Mouse (Mus musculus) hindbrain, embryonic 10.5 days (tissue): ENCODE results near the gene Crybg3. TPM values are rescaled to one million over a fixed set of nuclear protein-coding genes. Genes with fewer than 3 reads are reported as not detected.

Experiments used
- DNase-seq: peaks from one replicate; pipeline ENCODE4 v3.0.0-alpha.2; 2017; ENCODE audit warnings: low spot score
- H3K27ac ChIP-seq: fragments of 300-500 bp; sonication (generic); 2 replicates; pipeline ENCODE4 v1.5.1; 2016; ENCODE audit warnings: mild to moderate bottlenecking, moderate library complexity
- H3K27me3 ChIP-seq: fragments of 300-500 bp; sonication (generic); 2 replicates; pipeline ENCODE4 v1.6.1; 2016; ENCODE audit warnings: mild to moderate bottlenecking; ENCODE audit not compliant: poor library complexity, insufficient read depth, severe bottlenecking
- H3K36me3 ChIP-seq: fragments of 300-500 bp; sonication (generic); 2 replicates; pipeline ENCODE4 v1.6.1; 2016; ENCODE audit warnings: mild to moderate bottlenecking, moderate library complexity
- H3K4me1 ChIP-seq: fragments of 300-500 bp; sonication (generic); replicated peaks from 2 replicates; pipeline ENCODE4 v1.6.1; 2016; ENCODE audit warnings: mild to moderate bottlenecking
- H3K4me3 ChIP-seq: fragments of 300-500 bp; sonication (generic); 2 replicates; pipeline ENCODE4 v1.5.1; 2016; ENCODE audit warnings: mild to moderate bottlenecking, moderate library complexity
- H3K9me3 ChIP-seq: fragments of 300-500 bp; sonication (generic); 2 replicates; pipeline ENCODE4 v1.6.1; 2016; ENCODE audit warnings: mild to moderate bottlenecking, moderate library complexity
- WGBS: fragments of 180-500 bp; shearing (Covaris S2); methylation state at CpG from one replicate; pipeline ENCODE4 v1.1.7; 2016; 5-methylcytosine and 5-hydroxymethylcytosine counted together
- polyA plus RNA-seq: library from polyadenylated mRNA; unstranded; fragments of >200 nt; fragmentation: Nextera tagmentation; extraction: Ambion mirVana; gene quantifications from 2 replicates; pipeline ENCODE4 v1.2.1, GENCODE M21; 2016

Crybg3 gene
- polyA plus RNA-seq = 5.5 and 6.5 TPM in 2 replicates

- peak; percentile 80 for DNase-seq
- WGBS = under 1% methylated on average over 90 of the region's 90 CpGs
- peaks cover 25% of the 10 kb centered on the region for H3K4me1 ChIP-seq
- H3K4me3 ChIP-seq = peak within 1 kb of the TSS; percentile 81
- peaks cover 10% of the 10 kb centered on the region for H3K27me3 ChIP-seq
- H3K27ac ChIP-seq = peak within 1 kb of the TSS; percentile 95
- H3K36me3 ChIP-seq = no peaks in the 10 kb centered on the region
- H3K9me3 ChIP-seq = no peaks in the 10 kb centered on the region
Measured at GRCm38 (mm10) chr16:59600311-59601251, at the start of gene Crybg3. Gene Crybg3, minus strand, starts transcription at chr16:59600979.

DNA sequence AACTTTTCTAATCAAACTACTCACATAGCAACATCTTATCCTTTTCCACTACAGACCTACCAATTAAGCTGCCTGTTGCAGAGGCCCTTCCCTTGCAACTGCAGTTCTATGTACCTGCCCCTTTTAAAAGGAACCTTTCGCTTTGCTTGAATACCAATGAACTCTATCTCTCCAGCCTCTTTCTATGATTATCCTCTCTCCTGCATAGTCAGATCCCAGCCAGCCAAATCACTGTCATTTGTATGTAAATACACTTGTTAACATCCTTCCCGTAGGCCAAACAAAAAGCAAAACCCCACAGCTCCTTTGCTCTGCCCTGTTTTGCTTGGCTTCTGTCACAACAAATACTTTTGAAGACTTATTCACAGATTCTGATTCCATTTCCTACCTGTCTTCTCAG lies 43.0 kb upstream of the Crybg3 start:
- no peak for DNase-seq
- Histone ChIP-seq H3K36me3 (no peaks in the 10 kb centered on the region), H3K27ac (no peak overlapping the region), H3K27me3 (no peaks in the 10 kb centered on the region), H3K9me3 (no peaks in the 10 kb centered on the region), H3K4me3 (no peak overlapping the region), H3K4me1 (no peaks in the 10 kb centered on the region)
- WGBS = 47% methylated on average over 2 of the region's 2 CpGs

GRCm38 (mm10) chr16:59639985-59640384 lies 39.2 kb upstream of the Crybg3 start:
- H3K4me3 ChIP-seq = no peak overlapping the region
- 92% methylated on average over 3 of the region's 3 CpGs for WGBS
- peaks cover 11% of the 10 kb centered on the region for H3K4me1 ChIP-seq

DNA sequence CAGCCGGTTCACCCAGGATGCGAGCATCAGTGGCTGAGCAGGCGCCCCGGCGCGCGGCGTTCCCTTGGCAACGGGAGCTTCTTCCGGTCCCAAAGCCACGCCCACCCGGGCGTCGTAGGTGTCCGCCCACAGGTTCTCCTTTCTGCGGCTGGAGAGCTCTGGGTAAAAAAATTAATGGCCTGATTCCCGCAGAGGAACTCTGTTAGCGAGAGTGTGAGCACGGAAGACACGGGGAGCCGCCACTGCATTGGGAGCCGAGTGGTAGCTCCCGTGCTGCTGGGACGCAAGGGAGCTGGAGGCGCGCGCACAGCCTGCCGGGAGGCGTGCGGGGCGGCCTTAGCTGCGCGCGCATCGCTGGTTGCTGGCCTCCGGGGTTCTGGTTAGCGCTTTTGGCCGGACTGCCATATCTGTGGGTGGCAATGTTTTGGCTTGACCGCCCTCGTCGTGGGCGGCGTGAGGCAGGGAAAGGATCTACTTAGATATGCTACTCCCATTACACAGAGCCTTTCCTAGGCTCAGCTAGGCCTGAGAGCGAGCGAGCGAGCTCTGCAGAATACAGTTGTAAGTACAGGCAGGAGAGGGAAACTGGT lies 38.4 kb upstream of the Crybg3 start, which contains the start of gene Arl6:
TSS of gene Arl6 (minus strand) at position 290 of the 590 bp plus-strand sequence.
- Histone ChIP-seq H3K36me3 (no peaks in the 10 kb centered on the region), H3K27ac (peak within 1 kb of the TSS; percentile 97), H3K9me3 (no peaks in the 10 kb centered on the region), H3K4me1 (peaks cover 11% of the 10 kb centered on the region), H3K27me3 (no peaks in the 10 kb centered on the region), H3K4me3 (peak within 1 kb of the TSS; percentile 75)
- WGBS = under 1% methylated on average over 46 of the region's 46 CpGs
- peak; percentile 95 for DNase-seq

More at GRCm38 (mm10) chr16:59639985-59640384, 39.2 kb upstream of the Crybg3 start:
- H3K27me3 ChIP-seq = no peaks in the 10 kb centered on the region
- no peak overlapping the region for H3K27ac ChIP-seq
- H3K36me3 ChIP-seq = no peaks in the 10 kb centered on the region
- no peaks in the 10 kb centered on the region for H3K9me3 ChIP-seq
- no peak for DNase-seq

GRCm38 (mm10) chr16:59634598-59634997 lies 33.8 kb upstream of the Crybg3 start:
- H3K4me3 ChIP-seq = no peak overlapping the region

GRCm38 (mm10) chr16:59621554-59621953 lies 20.8 kb upstream of the Crybg3 start:
- Histone ChIP-seq H3K4me3 (no peak overlapping the region), H3K4me1 (no peaks in the 10 kb centered on the region), H3K9me3 (no peaks in the 10 kb centered on the region), H3K27me3 (no peaks in the 10 kb centered on the region), H3K36me3 (no peaks in the 10 kb centered on the region), H3K27ac (no peak overlapping the region)
- WGBS = 94% methylated on average over 2 of the region's 2 CpGs
- no peak for DNase-seq

More at GRCm38 (mm10) chr16:59634598-59634997, 33.8 kb upstream of the Crybg3 start:
- Histone ChIP-seq H3K9me3 (no peaks in the 10 kb centered on the region), H3K36me3 (peaks cover 25% of the 10 kb centered on the region), H3K27ac (no peak overlapping the region), H3K27me3 (no peaks in the 10 kb centered on the region), H3K4me1 (peaks cover 11% of the 10 kb centered on the region)
- no peak for DNase-seq
- 89% methylated on average over 2 of the region's 2 CpGs for WGBS

- no peaks in the 10 kb centered on the region for H3K27me3 ChIP-seq
- 48% methylated on average over 3 of the region's 3 CpGs for WGBS
- peak; percentile 16 for DNase-seq
- H3K36me3 ChIP-seq = no peaks in the 10 kb centered on the region
- no peaks in the 10 kb centered on the region for H3K4me1 ChIP-seq
- H3K4me3 ChIP-seq = no peak overlapping the region
- H3K9me3 ChIP-seq = no peaks in the 10 kb centered on the region
- H3K27ac ChIP-seq = no peak overlapping the region
Measured at GRCm38 (mm10) chr16:59617167-59617566, 16.4 kb upstream of the Crybg3 start.

- Histone ChIP-seq H3K9me3 (no peaks in the 10 kb centered on the region), H3K36me3 (0 out of 2 replicates have a peak, but pooled peaks cover 7% of the 10 kb centered on the region), H3K27ac (no peak overlapping the region), H3K4me3 (no peak overlapping the region), H3K4me1 (no peaks in the 10 kb centered on the region), H3K27me3 (no peaks in the 10 kb centered on the region)
- DNase-seq = no peak
- 77% methylated on average over 3 of the region's 3 CpGs for WGBS
Measured at GRCm38 (mm10) chr16:59615675-59616074, 14.9 kb upstream of the Crybg3 start.

GRCm38 (mm10) chr16:59610750-59611149 lies 10.0 kb upstream of the Crybg3 start:
- Histone ChIP-seq H3K4me3 (no peak overlapping the region), H3K9me3 (no peaks in the 10 kb centered on the region), H3K27ac (no peak overlapping the region), H3K27me3 (no peaks in the 10 kb centered on the region), H3K36me3 (0 out of 2 replicates have a peak, but pooled peaks cover 7% of the 10 kb centered on the region), H3K4me1 (no peaks in the 10 kb centered on the region)
- DNase-seq = no peak
- WGBS = 80% methylated on average over 1 of the region's 1 CpGs

- Histone ChIP-seq H3K36me3 (no peaks in the 10 kb centered on the region), H3K4me1 (peaks cover 18% of the 10 kb centered on the region), H3K27ac (peak overlapping the region; percentile 53), H3K9me3 (no peaks in the 10 kb centered on the region), H3K27me3 (peaks cover 10% of the 10 kb centered on the region), H3K4me3 (peak overlapping the region; percentile 27)
- 46% methylated on average over 15 of the region's 15 CpGs for WGBS
- peak; percentile 39 for DNase-seq
Measured at GRCm38 (mm10) chr16:59604078-59604781, 3.5 kb upstream of the Crybg3 start.

GRCm38 (mm10) chr16:59599411-59600265 lies 1.1 kb downstream of the Crybg3 start:
- Histone ChIP-seq H3K4me3 (peak overlapping the region; percentile 81), H3K27me3 (peaks cover 10% of the 10 kb centered on the region), H3K4me1 (peaks cover 25% of the 10 kb centered on the region), H3K9me3 (no peaks in the 10 kb centered on the region), H3K27ac (peak overlapping the region; percentile 95), H3K36me3 (no peaks in the 10 kb centered on the region)
- 23% methylated on average over 17 of the region's 17 CpGs for WGBS
- DNase-seq = peak; percentile 16

GRCm38 (mm10) chr16:59598997-59599396 lies 1.8 kb downstream of the Crybg3 start:
- Histone ChIP-seq H3K27ac (peak overlapping the region; percentile 30; the same call in 1 of the 2 replicates), H3K27me3 (peaks cover 10% of the 10 kb centered on the region), H3K36me3 (no peaks in the 10 kb centered on the region), H3K4me3 (peak overlapping the region; percentile 81), H3K4me1 (peaks cover 19% of the 10 kb centered on the region), H3K9me3 (no peaks in the 10 kb centered on the region)
- WGBS = 30% methylated on average over 4 of the region's 4 CpGs
- no peak for DNase-seq
